Mouse (Mus musculus): ENCODE measurements around the gene Fcgr2b. TPM values are rescaled to one million over a fixed set of nuclear protein-coding genes. Genes with fewer than 3 reads are reported as not detected.

The Fcgr2b gene
- 2.0 and 2.4 TPM in 2 replicates for polyA plus RNA-seq (2012; rRNA removed)

GRCm38 (mm10) chr1:170976447-170976846, at the start of gene Fcgr2b:
Gene Fcgr2b (minus strand): TSS chr1:170976547.
- 91% methylated on average over 5 of the region's 5 CpGs for WGBS
- Histone ChIP-seq H3K27ac (ENCODE audit: insufficient read depth, low read length) (no peak within 1 kb of the TSS), H3K4me3 (replicated peaks; ENCODE audit: insufficient read depth, low read depth, low read length) (no peak within 1 kb of the TSS), H3K4me1 (ENCODE audit: control insufficient read depth, insufficient read depth, low read length) (no peaks in the 10 kb centered on the region; the same call in 1 of the 2 replicates), H3K27me3 (ENCODE audit: control insufficient read depth, insufficient read depth, low read length) (no peaks in the 10 kb centered on the region)
- no peak for DNase-seq
- no peak for TF ChIP-seq CTCF (IDR thresholded peaks at IDR 0.05; ENCODE audit: borderline replicate concordance, insufficient read depth, low read depth, low read length)
- no peak for TF ChIP-seq POLR2A (IDR thresholded peaks at IDR 0.05; ENCODE audit: borderline replicate concordance, insufficient read depth, low read length)

GRCm38 (mm10) chr1:171019311-171019950, 43.1 kb upstream of the Fcgr2b start:
- 82% methylated on average over 7 of the region's 7 CpGs for WGBS
- no peak for TF ChIP-seq CTCF (IDR thresholded peaks at IDR 0.05; ENCODE audit: borderline replicate concordance, insufficient read depth, low read depth, low read length)
- TF ChIP-seq POLR2A (IDR thresholded peaks at IDR 0.05; ENCODE audit: borderline replicate concordance, insufficient read depth, low read length) = no peak
- no peak for DNase-seq
- H3K27me3 ChIP-seq (ENCODE audit: control insufficient read depth, insufficient read depth, low read length) = no peaks in the 10 kb centered on the region
- H3K4me3 ChIP-seq (replicated peaks; ENCODE audit: insufficient read depth, low read depth, low read length) = no peak overlapping the region
- no peaks in the 10 kb centered on the region for H3K4me1 ChIP-seq (ENCODE audit: control insufficient read depth, insufficient read depth, low read length)
- H3K27ac ChIP-seq (ENCODE audit: insufficient read depth, low read length) = no peak overlapping the region

- 89% methylated on average over 2 of the region's 2 CpGs for WGBS
- Histone ChIP-seq H3K4me1 (ENCODE audit: control insufficient read depth, insufficient read depth, low read length) (no peaks in the 10 kb centered on the region), H3K27me3 (ENCODE audit: control insufficient read depth, insufficient read depth, low read length) (no peaks in the 10 kb centered on the region), H3K4me3 (replicated peaks; ENCODE audit: insufficient read depth, low read depth, low read length) (no peak within 1 kb of the TSS), H3K27ac (ENCODE audit: insufficient read depth, low read length) (no peak within 1 kb of the TSS)
- no peak for DNase-seq
- TF ChIP-seq CTCF (IDR thresholded peaks at IDR 0.05; ENCODE audit: borderline replicate concordance, insufficient read depth, low read depth, low read length) (no peak), POLR2A (IDR thresholded peaks at IDR 0.05; ENCODE audit: borderline replicate concordance, insufficient read depth, low read length) (no peak)
These were observed 42.4 kb upstream of the Fcgr2b start, which contains the start of gene Fcgr4 for GRCm38 (mm10) chr1:171018737-171019136. Gene Fcgr4 (plus strand): TSS chr1:171018920.

GRCm38 (mm10) chr1:171017468-171018158, 41.3 kb upstream of the Fcgr2b start:
- no peak overlapping the region for H3K4me3 ChIP-seq (replicated peaks; ENCODE audit: insufficient read depth, low read depth, low read length)
- no peaks in the 10 kb centered on the region for H3K4me1 ChIP-seq (ENCODE audit: control insufficient read depth, insufficient read depth, low read length)
- DNase-seq = no peak
- no peak overlapping the region for H3K27ac ChIP-seq (ENCODE audit: insufficient read depth, low read length)
- no peaks in the 10 kb centered on the region for H3K27me3 ChIP-seq (ENCODE audit: control insufficient read depth, insufficient read depth, low read length)
- no peak for TF ChIP-seq POLR2A (IDR thresholded peaks at IDR 0.05; ENCODE audit: borderline replicate concordance, insufficient read depth, low read length)
- no peak for TF ChIP-seq CTCF (IDR thresholded peaks at IDR 0.05; ENCODE audit: borderline replicate concordance, insufficient read depth, low read depth, low read length)
- 64% methylated on average over 6 of the region's 6 CpGs for WGBS

- Histone ChIP-seq H3K27me3 (ENCODE audit: control insufficient read depth, insufficient read depth, low read length) (no peaks in the 10 kb centered on the region), H3K4me3 (replicated peaks; ENCODE audit: insufficient read depth, low read depth, low read length) (no peak overlapping the region), H3K4me1 (ENCODE audit: control insufficient read depth, insufficient read depth, low read length) (no peaks in the 10 kb centered on the region), H3K27ac (ENCODE audit: insufficient read depth, low read length) (no peak overlapping the region)
- WGBS = 87% methylated on average over 6 of the region's 6 CpGs
- DNase-seq = no peak
- TF ChIP-seq POLR2A (IDR thresholded peaks at IDR 0.05; ENCODE audit: borderline replicate concordance, insufficient read depth, low read length) (no peak), CTCF (IDR thresholded peaks at IDR 0.05; ENCODE audit: borderline replicate concordance, insufficient read depth, low read depth, low read length) (no peak)
These were observed 40.5 kb upstream of the Fcgr2b start for GRCm38 (mm10) chr1:171016676-171017356.

- no peak for DNase-seq
- Histone ChIP-seq H3K27ac (ENCODE audit: insufficient read depth, low read length) (no peak overlapping the region), H3K4me3 (replicated peaks; ENCODE audit: insufficient read depth, low read depth, low read length) (no peak overlapping the region), H3K27me3 (ENCODE audit: control insufficient read depth, insufficient read depth, low read length) (no peaks in the 10 kb centered on the region), H3K4me1 (ENCODE audit: control insufficient read depth, insufficient read depth, low read length) (no peaks in the 10 kb centered on the region)
- WGBS = 67% methylated on average over 4 of the region's 4 CpGs
- no peak for TF ChIP-seq POLR2A (IDR thresholded peaks at IDR 0.05; ENCODE audit: borderline replicate concordance, insufficient read depth, low read length)
- no peak for TF ChIP-seq CTCF (IDR thresholded peaks at IDR 0.05; ENCODE audit: borderline replicate concordance, insufficient read depth, low read depth, low read length)
These were observed 35.4 kb upstream of the Fcgr2b start for GRCm38 (mm10) chr1:171011733-171012132.

- no peaks in the 10 kb centered on the region for H3K4me1 ChIP-seq (ENCODE audit: control insufficient read depth, insufficient read depth, low read length)
- no peak for TF ChIP-seq CTCF (IDR thresholded peaks at IDR 0.05; ENCODE audit: borderline replicate concordance, insufficient read depth, low read depth, low read length)
- TF ChIP-seq POLR2A (IDR thresholded peaks at IDR 0.05; ENCODE audit: borderline replicate concordance, insufficient read depth, low read length) = no peak
- no peaks in the 10 kb centered on the region for H3K27me3 ChIP-seq (ENCODE audit: control insufficient read depth, insufficient read depth, low read length)
- WGBS = 77% methylated on average over 2 of the region's 2 CpGs
- no peak overlapping the region for H3K27ac ChIP-seq (ENCODE audit: insufficient read depth, low read length)
- no peak overlapping the region for H3K4me3 ChIP-seq (replicated peaks; ENCODE audit: insufficient read depth, low read depth, low read length)
- DNase-seq = no peak
These were observed 30.6 kb upstream of the Fcgr2b start for GRCm38 (mm10) chr1:171006905-171007304.
